Mouse (Mus musculus): ENCODE measurements around the gene Klk1b1.
A peak's percentile ranks its signal among the peaks of the same experiment; 100 is the strongest.

Gene Klk1b1

GRCm38 (mm10) chr7:43966451-43966850, at the start of gene Klk1b1:
Gene Klk1b1, plus strand, starts transcription at chr7:43966751.
- H3K27me3 ChIP-seq (ENCODE audit: insufficient read depth, low read length) = no peaks in the 10 kb centered on the region
- TF ChIP-seq POU5F1 (IDR thresholded peaks at IDR 0.05; ENCODE audit: borderline replicate concordance, low read length) (no peak), NANOG (IDR thresholded peaks at IDR 0.05; ENCODE audit: borderline replicate concordance, low read length) (no peak), CTCF (conservative IDR thresholded peaks at IDR 0.05; ENCODE audit: low read length) (no peak)
- H3K36me3 ChIP-seq (ENCODE audit: insufficient read depth, low read length) = no peaks in the 10 kb centered on the region
- H3K9me3 ChIP-seq (ENCODE audit: low read length) = no peaks in the 10 kb centered on the region
- H3K4me1 ChIP-seq (replicated peaks; ENCODE audit: low read depth, low read length) = no peaks in the 10 kb centered on the region
- no peak within 1 kb of the TSS for H3K4me3 ChIP-seq (replicated peaks; ENCODE audit: low read length)

GRCm38 (mm10) chr7:43918426-43918825, 48.1 kb upstream of the Klk1b1 start:
- Histone ChIP-seq H3K9me3 (ENCODE audit: low read length) (no peaks in the 10 kb centered on the region), H3K36me3 (ENCODE audit: insufficient read depth, low read length) (no peaks in the 10 kb centered on the region), H3K4me1 (replicated peaks; ENCODE audit: low read depth, low read length) (peaks cover 6% of the 10 kb centered on the region), H3K4me3 (replicated peaks; ENCODE audit: low read length) (no peak overlapping the region), H3K27me3 (ENCODE audit: insufficient read depth, low read length) (0 out of 2 replicates have a peak, but pooled peaks cover 16% of the 10 kb centered on the region)
- no peak for TF ChIP-seq CTCF (conservative IDR thresholded peaks at IDR 0.05; ENCODE audit: low read length)
- no peak for TF ChIP-seq NANOG (IDR thresholded peaks at IDR 0.05; ENCODE audit: borderline replicate concordance, low read length)
- no peak for TF ChIP-seq POU5F1 (IDR thresholded peaks at IDR 0.05; ENCODE audit: borderline replicate concordance, low read length)

GRCm38 (mm10) chr7:43918871-43919270, 47.7 kb upstream of the Klk1b1 start:
- Histone ChIP-seq H3K36me3 (ENCODE audit: insufficient read depth, low read length) (no peaks in the 10 kb centered on the region), H3K9me3 (ENCODE audit: low read length) (no peaks in the 10 kb centered on the region), H3K4me3 (replicated peaks; ENCODE audit: low read length) (no peak overlapping the region), H3K27me3 (ENCODE audit: insufficient read depth, low read length) (0 out of 2 replicates have a peak, but pooled peaks cover 16% of the 10 kb centered on the region), H3K4me1 (replicated peaks; ENCODE audit: low read depth, low read length) (peaks cover 6% of the 10 kb centered on the region)
- TF ChIP-seq NANOG (IDR thresholded peaks at IDR 0.05; ENCODE audit: borderline replicate concordance, low read length) = no peak
- no peak for TF ChIP-seq CTCF (conservative IDR thresholded peaks at IDR 0.05; ENCODE audit: low read length)
- TF ChIP-seq POU5F1 (IDR thresholded peaks at IDR 0.05; ENCODE audit: borderline replicate concordance, low read length) = no peak

- H3K36me3 ChIP-seq (ENCODE audit: insufficient read depth, low read length) = no peaks in the 10 kb centered on the region
- H3K27me3 ChIP-seq (ENCODE audit: insufficient read depth, low read length) = 0 out of 2 replicates have a peak, but pooled peaks cover 16% of the 10 kb centered on the region
- peak; percentile 73 for TF ChIP-seq CTCF (conservative IDR thresholded peaks at IDR 0.05; ENCODE audit: low read length)
- no peak for TF ChIP-seq POU5F1 (IDR thresholded peaks at IDR 0.05; ENCODE audit: borderline replicate concordance, low read length)
- H3K4me1 ChIP-seq (replicated peaks; ENCODE audit: low read depth, low read length) = peaks cover 6% of the 10 kb centered on the region
- H3K4me3 ChIP-seq (replicated peaks; ENCODE audit: low read length) = no peak overlapping the region
- H3K9me3 ChIP-seq (ENCODE audit: low read length) = no peaks in the 10 kb centered on the region
Measured at GRCm38 (mm10) chr7:43919559-43920451, 46.7 kb upstream of the Klk1b1 start.

- H3K36me3 ChIP-seq (ENCODE audit: insufficient read depth, low read length) = no peaks in the 10 kb centered on the region
- TF ChIP-seq POU5F1 (IDR thresholded peaks at IDR 0.05; ENCODE audit: borderline replicate concordance, low read length) = no peak
- no peak for TF ChIP-seq NANOG (IDR thresholded peaks at IDR 0.05; ENCODE audit: borderline replicate concordance, low read length)
- TF ChIP-seq CTCF (conservative IDR thresholded peaks at IDR 0.05; ENCODE audit: low read length) = no peak
Measured at GRCm38 (mm10) chr7:43920582-43920981, 46.0 kb upstream of the Klk1b1 start.

GRCm38 (mm10) chr7:43921087-43921486, 45.5 kb upstream of the Klk1b1 start:
- Histone ChIP-seq H3K4me3 (replicated peaks; ENCODE audit: low read length) (no peak overlapping the region), H3K27me3 (ENCODE audit: insufficient read depth, low read length) (0 out of 2 replicates have a peak, but pooled peaks cover 16% of the 10 kb centered on the region), H3K4me1 (replicated peaks; ENCODE audit: low read depth, low read length) (peaks cover 6% of the 10 kb centered on the region), H3K9me3 (ENCODE audit: low read length) (no peaks in the 10 kb centered on the region), H3K36me3 (ENCODE audit: insufficient read depth, low read length) (no peaks in the 10 kb centered on the region)
- TF ChIP-seq NANOG (IDR thresholded peaks at IDR 0.05; ENCODE audit: borderline replicate concordance, low read length) = no peak
- no peak for TF ChIP-seq CTCF (conservative IDR thresholded peaks at IDR 0.05; ENCODE audit: low read length)
- no peak for TF ChIP-seq POU5F1 (IDR thresholded peaks at IDR 0.05; ENCODE audit: borderline replicate concordance, low read length)

More at GRCm38 (mm10) chr7:43920582-43920981, 46.0 kb upstream of the Klk1b1 start:
- Histone ChIP-seq H3K4me3 (replicated peaks; ENCODE audit: low read length) (no peak overlapping the region), H3K27me3 (ENCODE audit: insufficient read depth, low read length) (0 out of 2 replicates have a peak, but pooled peaks cover 16% of the 10 kb centered on the region), H3K9me3 (ENCODE audit: low read length) (no peaks in the 10 kb centered on the region), H3K4me1 (replicated peaks; ENCODE audit: low read depth, low read length) (peaks cover 6% of the 10 kb centered on the region)

- no peak for TF ChIP-seq NANOG (IDR thresholded peaks at IDR 0.05; ENCODE audit: borderline replicate concordance, low read length)
- TF ChIP-seq POU5F1 (IDR thresholded peaks at IDR 0.05; ENCODE audit: borderline replicate concordance, low read length) = no peak
- TF ChIP-seq CTCF (conservative IDR thresholded peaks at IDR 0.05; ENCODE audit: low read length) = no peak
Measured at GRCm38 (mm10) chr7:43921941-43922340, 44.6 kb upstream of the Klk1b1 start.

GRCm38 (mm10) chr7:43925985-43926384, 40.6 kb upstream of the Klk1b1 start:
- Histone ChIP-seq H3K4me1 (replicated peaks; ENCODE audit: low read depth, low read length) (no peaks in the 10 kb centered on the region), H3K9me3 (ENCODE audit: low read length) (no peaks in the 10 kb centered on the region), H3K4me3 (replicated peaks; ENCODE audit: low read length) (no peak overlapping the region), H3K36me3 (ENCODE audit: insufficient read depth, low read length) (no peaks in the 10 kb centered on the region), H3K27me3 (ENCODE audit: insufficient read depth, low read length) (0 out of 2 replicates have a peak, but pooled peaks cover 9% of the 10 kb centered on the region)
- TF ChIP-seq POU5F1 (IDR thresholded peaks at IDR 0.05; ENCODE audit: borderline replicate concordance, low read length) (no peak), CTCF (conservative IDR thresholded peaks at IDR 0.05; ENCODE audit: low read length) (peak; percentile 21; the same call in 1 of the 2 replicates), NANOG (IDR thresholded peaks at IDR 0.05; ENCODE audit: borderline replicate concordance, low read length) (no peak)

More at GRCm38 (mm10) chr7:43921941-43922340, 44.6 kb upstream of the Klk1b1 start:
- H3K36me3 ChIP-seq (ENCODE audit: insufficient read depth, low read length) = no peaks in the 10 kb centered on the region
- peaks cover 6% of the 10 kb centered on the region for H3K4me1 ChIP-seq (replicated peaks; ENCODE audit: low read depth, low read length)
- no peaks in the 10 kb centered on the region for H3K9me3 ChIP-seq (ENCODE audit: low read length)
- no peak overlapping the region for H3K4me3 ChIP-seq (replicated peaks; ENCODE audit: low read length)
- 0 out of 2 replicates have a peak, but pooled peaks cover 16% of the 10 kb centered on the region for H3K27me3 ChIP-seq (ENCODE audit: insufficient read depth, low read length)
